In genomic region chr6:73257068-73257467, GRCm38 (mm10) we compare ENCODE assay signal across 32 mouse cellular contexts. TPM values are rescaled to one million over a fixed set of nuclear protein-coding genes. Genes with fewer than 3 reads are reported as not detected.
"Had no signal": no experiment of that assay in that cellular context is flagged by ENCODE, and none has a peak within 500 bp of the region (broad histone marks: within the 10 kb centered on the region; RNA-seq: fewer than 3 reads in every experiment).

No protein-coding gene starts in this region.

- H3K4me1 ChIP-seq: midbrain, embryonic 10.5 days; midbrain, embryonic 12.5 days; midbrain, embryonic 13.5 days; midbrain, embryonic 15.5 days had no signal

- H3K9me3 ChIP-seq: limb, embryonic 10.5 days; limb, embryonic 12.5 days; limb, embryonic 13.5 days; limb, embryonic 15.5 days; liver, embryonic 12.5 days; liver, embryonic 13.5 days; liver, embryonic 15.5 days; lung, embryonic 15.5 days; midbrain, embryonic 10.5 days; midbrain, embryonic 12.5 days; midbrain, embryonic 13.5 days; midbrain, embryonic 15.5 days; neural tube, embryonic 12.5 days had no signal

- H3K4me3 ChIP-seq: limb, embryonic 10.5 days; limb, embryonic 12.5 days; limb, embryonic 13.5 days; limb, embryonic 15.5 days; liver, embryonic 12.5 days; liver, embryonic 13.5 days; liver, embryonic 15.5 days; lung, embryonic 15.5 days; megakaryocyte, embryonic 14.5 days; midbrain, embryonic 10.5 days; midbrain, embryonic 12.5 days; midbrain, embryonic 13.5 days; midbrain, embryonic 15.5 days; myocyte; neural tube, embryonic 12.5 days had no signal

- H3K27me3 ChIP-seq: limb, embryonic 12.5 days; limb, embryonic 13.5 days; limb, embryonic 15.5 days; liver, embryonic 12.5 days; liver, embryonic 13.5 days; liver, embryonic 15.5 days; lung, embryonic 15.5 days; megakaryocyte, embryonic 14.5 days; midbrain, embryonic 12.5 days; midbrain, embryonic 13.5 days; midbrain, embryonic 15.5 days; neural tube, embryonic 12.5 days had no signal

- H3K9ac ChIP-seq: limb, embryonic 12.5 days; limb, embryonic 13.5 days; limb, embryonic 15.5 days; liver, embryonic 12.5 days; liver, embryonic 13.5 days; liver, embryonic 14.5 days; liver, embryonic 15.5 days; liver, postnatal 0 days; lung, embryonic 14.5 days; lung, embryonic 15.5 days; midbrain, embryonic 12.5 days; midbrain, embryonic 13.5 days; midbrain, embryonic 15.5 days; neural tube, embryonic 12.5 days had no signal

- H3K27ac ChIP-seq: limb, embryonic 10.5 days; limb, embryonic 12.5 days; limb, embryonic 13.5 days; limb, embryonic 15.5 days; liver, embryonic 12.5 days; liver, embryonic 13.5 days; liver, embryonic 14.5 days; liver, embryonic 15.5 days; lung, embryonic 15.5 days; macrophage; midbrain, embryonic 10.5 days; midbrain, embryonic 12.5 days; midbrain, embryonic 13.5 days; midbrain, embryonic 15.5 days; neural tube, embryonic 12.5 days had no signal

- DNase-seq: left cerebral cortex, postnatal 4 days; liver; liver, embryonic 13.5 days; liver, postnatal 0 days; lung, adult 18-20 months; lung, adult 2 months; lung, embryonic 14.5 days; lung, postnatal 10 days; lung, postnatal 14 days; lung, postnatal 36 days; lung, postnatal 4 days; midbrain, embryonic 14.5 days had no signal

- H3K4me2 ChIP-seq: limb, embryonic 12.5 days; limb, embryonic 13.5 days; limb, embryonic 15.5 days; liver, embryonic 11.5 days; liver, embryonic 12.5 days; liver, embryonic 13.5 days; liver, embryonic 15.5 days; lung, embryonic 14.5 days; lung, embryonic 15.5 days; midbrain, embryonic 11.5 days; midbrain, embryonic 12.5 days; midbrain, embryonic 13.5 days; midbrain, embryonic 15.5 days; neural tube, embryonic 12.5 days had no signal

RNA-seq across cellular contexts. Expression of gene Dnah6, which starts 35.6 kb away (rescaled TPM):
- total RNA-seq: liver, adult 2 months; megakaryocyte-erythroid progenitor cell, adult 5-6 weeks had no signal
- polyA plus RNA-seq: limb, embryonic 12.5 days; liver, adult 2 months; macrophage had no signal
